Mouse (Mus musculus) midbrain, embryonic 16.5 days (tissue): ENCODE results near the gene E130308A19Rik. TPM values are rescaled to one million over a fixed set of nuclear protein-coding genes. Genes with fewer than 3 reads are reported as not detected.
A peak's percentile ranks its signal among the peaks of the same experiment; 100 is the strongest.

Experiments
- ATAC-seq: fragments of 200-750 bp; cut with Nextera tagmentation; 2 replicates; pipeline ENCODE4 v1.8.0; 2017; ENCODE audit warnings: moderate TSS enrichment
- H3K27ac ChIP-seq: fragments of 300-500 bp; sonication (generic); 2 replicates; pipeline ENCODE4 v1.5.1; 2014; ENCODE audit warnings: mild to moderate bottlenecking, low read length, mixed read lengths
- H3K27me3 ChIP-seq: fragments of 300-500 bp; sonication (generic); 2 replicates; pipeline ENCODE4 v1.6.1; 2014; ENCODE audit warnings: low read depth, low read length, mixed read lengths; ENCODE audit not compliant: control insufficient read depth, insufficient read depth
- H3K36me3 ChIP-seq: fragments of 300-500 bp; sonication (generic); 2 replicates; pipeline ENCODE4 v1.6.1; 2014; ENCODE audit warnings: mild to moderate bottlenecking, low read length, moderate library complexity, mixed read lengths; ENCODE audit not compliant: control insufficient read depth, insufficient read depth
- H3K4me1 ChIP-seq: fragments of 300-500 bp; sonication (generic); 2 replicates; pipeline ENCODE4 v1.6.1; 2014; ENCODE audit warnings: mild to moderate bottlenecking, low read length, mixed read lengths; ENCODE audit not compliant: control insufficient read depth, insufficient read depth
- H3K4me2 ChIP-seq: fragments of 300-500 bp; sonication (generic); 2 replicates; pipeline ENCODE4 v1.6.1; 2014; ENCODE audit warnings: mild to moderate bottlenecking, low read length, mixed read lengths
- H3K4me3 ChIP-seq: fragments of 300-500 bp; sonication (generic); 2 replicates; pipeline ENCODE4 v1.5.1; 2014; ENCODE audit warnings: low read depth, mild to moderate bottlenecking, low read length, moderate library complexity, mixed read lengths
- H3K9ac ChIP-seq: fragments of 300-500 bp; sonication (generic); 2 replicates; pipeline ENCODE4 v1.6.1; 2014; ENCODE audit warnings: low read depth, low read length, mixed read lengths
- H3K9me3 ChIP-seq: fragments of 300-500 bp; sonication (generic); replicated peaks from 2 replicates; pipeline ENCODE4 v1.6.1; 2014; ENCODE audit warnings: mild to moderate bottlenecking, low read length, mixed read lengths; ENCODE audit not compliant: control insufficient read depth, poor library complexity, severe bottlenecking
- WGBS: fragments of 180-500 bp; shearing (Covaris S2); extraction: QIAGEN DNeasy Blood & Tissue Kit; methylation state at CpG from one replicate; pipeline ENCODE4 v1.1.7; 2014; 5-methylcytosine and 5-hydroxymethylcytosine counted together
- polyA plus RNA-seq: library from polyadenylated mRNA; unstranded; fragments of >200 nt; fragmentation: Nextera tagmentation; extraction: Ambion mirVana; gene quantifications from 2 replicates; pipeline ENCODE4 v1.2.1, GENCODE M21; 2015

The E130308A19Rik gene
- polyA plus RNA-seq, 1 experiment from 2014 or later: 38.1 TPM

- WGBS: 73% methylated on average over 2 of the region's 2 CpGs
- H3K27ac ChIP-seq: no peak overlapping the region
- no peak overlapping the region for H3K4me2 ChIP-seq
- no peaks in the 10 kb centered on the region for H3K27me3 ChIP-seq
- no peaks in the 10 kb centered on the region for H3K4me1 ChIP-seq
- no peaks in the 10 kb centered on the region for H3K9me3 ChIP-seq
- no peak overlapping the region for H3K4me3 ChIP-seq
- no peaks in the 10 kb centered on the region for H3K36me3 ChIP-seq
- H3K9ac ChIP-seq: no peak overlapping the region
- no peak for ATAC-seq
These were observed 168.1 kb downstream of the E130308A19Rik start for GRCm38 (mm10) chr4:59794116-59794515.

DNA sequence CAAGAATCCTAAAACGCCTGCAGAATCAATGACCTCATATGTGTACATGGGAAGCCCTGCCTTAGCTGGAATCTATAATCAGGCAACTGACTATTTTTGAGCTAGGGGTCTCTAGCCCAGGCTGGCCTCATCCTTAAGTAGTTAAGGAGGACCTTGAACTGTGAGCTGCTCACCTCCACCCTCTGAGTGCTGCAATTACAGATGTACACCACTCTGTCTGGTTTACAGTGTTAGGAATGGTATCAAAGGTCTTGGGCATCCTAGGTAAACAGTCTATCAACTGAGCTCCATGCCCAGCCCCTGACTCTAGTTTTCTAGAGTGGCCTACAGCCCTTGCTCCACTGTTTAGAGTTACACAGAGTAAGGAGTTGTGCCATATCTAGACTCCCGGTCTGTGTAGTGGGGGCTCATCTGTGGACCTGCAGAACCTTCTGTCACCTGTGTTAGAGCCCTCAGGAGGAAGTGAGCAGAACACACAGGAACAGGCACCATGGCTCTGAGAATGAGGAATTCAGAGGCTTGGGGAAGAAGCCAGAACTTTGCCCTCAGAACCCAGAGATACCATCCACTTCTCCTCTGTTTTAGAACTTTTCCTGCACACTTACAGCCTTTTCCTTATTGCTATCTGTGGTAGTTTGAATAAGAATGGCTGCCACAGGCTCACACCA lies 169.9 kb downstream of the E130308A19Rik start:
- Histone ChIP-seq H3K36me3 (no peaks in the 10 kb centered on the region), H3K4me3 (no peak overlapping the region), H3K27ac (no peak overlapping the region), H3K4me2 (no peak overlapping the region), H3K9me3 (no peaks in the 10 kb centered on the region), H3K4me1 (no peaks in the 10 kb centered on the region), H3K9ac (no peak overlapping the region), H3K27me3 (no peaks in the 10 kb centered on the region)
- WGBS: 82% methylated on average over 2 of the region's 2 CpGs
- no peak for ATAC-seq

DNA sequence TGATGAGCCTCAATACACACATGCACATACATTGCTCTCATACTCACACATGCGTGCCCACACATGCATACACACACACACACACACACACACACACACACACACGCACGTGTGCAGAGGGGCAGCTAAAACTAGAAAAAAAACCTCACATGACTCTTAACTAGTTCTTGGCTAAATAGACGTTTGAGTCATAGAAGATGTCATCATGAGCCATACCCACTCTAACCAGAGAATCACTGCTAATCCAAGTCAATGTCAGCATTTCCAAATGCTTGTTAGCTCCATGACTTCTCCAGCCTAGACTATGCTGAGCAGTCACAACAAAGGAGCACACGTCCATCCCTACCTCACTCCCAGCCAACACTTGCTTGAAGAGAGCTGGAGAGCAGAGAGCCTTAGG lies 174.2 kb downstream of the E130308A19Rik start:
- no peak for ATAC-seq
- H3K4me3 ChIP-seq: no peak overlapping the region
- H3K27me3 ChIP-seq: no peaks in the 10 kb centered on the region
- no peaks in the 10 kb centered on the region for H3K9me3 ChIP-seq
- H3K4me2 ChIP-seq: no peak overlapping the region
- no peaks in the 10 kb centered on the region for H3K4me1 ChIP-seq
- H3K36me3 ChIP-seq: no peaks in the 10 kb centered on the region
- H3K9ac ChIP-seq: no peak overlapping the region
- WGBS: 85% methylated on average over 5 of the region's 5 CpGs
- no peak overlapping the region for H3K27ac ChIP-seq

GRCm38 (mm10) chr4:59801489-59801888 lies 175.5 kb downstream of the E130308A19Rik start, which contains the start of gene Inip:
Inip (minus strand) TSS chr4:59801589.
- H3K9ac ChIP-seq: no peak within 1 kb of the TSS
- no peaks in the 10 kb centered on the region for H3K4me1 ChIP-seq
- no peaks in the 10 kb centered on the region for H3K27me3 ChIP-seq
- H3K4me3 ChIP-seq: no peak within 1 kb of the TSS
- no peak within 1 kb of the TSS for H3K4me2 ChIP-seq
- H3K36me3 ChIP-seq: no peaks in the 10 kb centered on the region
- ATAC-seq: no peak
- H3K9me3 ChIP-seq: no peaks in the 10 kb centered on the region
- H3K27ac ChIP-seq: no peak within 1 kb of the TSS

GRCm38 (mm10) chr4:59802107-59802506 lies 176.1 kb downstream of the E130308A19Rik start:
- ATAC-seq: no peak
- H3K4me3 ChIP-seq: no peak overlapping the region
- H3K4me1 ChIP-seq: no peaks in the 10 kb centered on the region
- 80% methylated on average over 6 of the region's 6 CpGs for WGBS
- no peak overlapping the region for H3K4me2 ChIP-seq
- no peak overlapping the region for H3K27ac ChIP-seq
- no peaks in the 10 kb centered on the region for H3K36me3 ChIP-seq
- H3K9ac ChIP-seq: no peak overlapping the region
- no peaks in the 10 kb centered on the region for H3K27me3 ChIP-seq
- no peaks in the 10 kb centered on the region for H3K9me3 ChIP-seq

- Histone ChIP-seq H3K9me3 (no peaks in the 10 kb centered on the region), H3K4me3 (no peak overlapping the region), H3K36me3 (no peaks in the 10 kb centered on the region), H3K27me3 (no peaks in the 10 kb centered on the region), H3K4me1 (peaks cover 4% of the 10 kb centered on the region; the same call in 1 of the 2 replicates), H3K4me2 (no peak overlapping the region), H3K27ac (no peak overlapping the region), H3K9ac (no peak overlapping the region)
- 75% methylated on average over 4 of the region's 4 CpGs for WGBS
- no peak for ATAC-seq
These were observed 176.8 kb downstream of the E130308A19Rik start for GRCm38 (mm10) chr4:59802792-59803191.

DNA sequence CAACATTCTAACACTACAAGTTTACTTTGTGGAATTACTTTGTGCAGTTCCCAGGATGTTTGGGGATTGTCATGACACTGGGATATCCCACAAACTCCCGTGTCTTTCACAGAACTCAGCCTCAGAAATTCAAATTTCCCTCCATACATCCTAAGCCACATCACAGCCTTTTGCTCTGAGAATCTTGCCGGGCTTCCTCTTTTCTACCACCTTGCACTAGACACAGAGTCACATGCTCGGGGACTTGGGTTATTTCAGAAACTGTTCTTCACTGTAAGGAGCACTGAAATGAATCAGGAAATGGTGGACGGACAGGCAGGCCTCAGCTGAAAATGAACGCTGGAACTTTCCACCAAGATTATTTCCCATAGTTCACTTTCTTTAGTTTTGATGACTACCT lies 177.3 kb downstream of the E130308A19Rik start:
- Histone ChIP-seq H3K9ac (no peak overlapping the region), H3K4me3 (no peak overlapping the region), H3K36me3 (no peaks in the 10 kb centered on the region), H3K27me3 (no peaks in the 10 kb centered on the region), H3K27ac (no peak overlapping the region), H3K9me3 (no peaks in the 10 kb centered on the region), H3K4me1 (peaks cover 8% of the 10 kb centered on the region; the same call in 1 of the 2 replicates), H3K4me2 (no peak overlapping the region)
- ATAC-seq: no peak
- 85% methylated on average over 5 of the region's 5 CpGs for WGBS

DNA sequence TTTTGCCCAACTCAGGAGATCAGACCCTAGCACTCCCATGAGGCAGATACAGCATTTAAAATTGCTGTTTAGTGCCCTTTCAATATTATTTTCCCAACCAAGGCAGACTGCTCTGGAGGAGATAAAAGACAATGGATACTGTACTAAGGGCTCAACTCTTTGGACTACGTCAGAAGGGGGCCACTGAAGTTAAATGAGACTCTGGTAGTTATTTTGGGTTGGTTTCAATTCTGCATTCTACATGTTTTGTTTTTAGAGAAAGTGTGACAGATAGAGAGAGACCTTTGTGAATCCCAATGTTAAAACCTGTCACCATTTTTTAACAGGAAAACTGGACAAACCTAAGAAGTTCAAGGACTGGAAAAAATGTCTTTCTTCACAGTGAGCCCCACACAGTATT lies 178.7 kb downstream of the E130308A19Rik start:
- Histone ChIP-seq H3K4me1 (peaks cover 10% of the 10 kb centered on the region; the same call in 1 of the 2 replicates), H3K9me3 (no peaks in the 10 kb centered on the region), H3K27me3 (no peaks in the 10 kb centered on the region), H3K9ac (peak overlapping the region; percentile 81; the same call in 1 of the 2 replicates), H3K4me3 (peak overlapping the region; percentile 81), H3K27ac (no peak overlapping the region), H3K36me3 (no peaks in the 10 kb centered on the region), H3K4me2 (peak overlapping the region; percentile 77)
- no peak for ATAC-seq
- 78% methylated on average over 1 of the region's 1 CpGs for WGBS

DNA sequence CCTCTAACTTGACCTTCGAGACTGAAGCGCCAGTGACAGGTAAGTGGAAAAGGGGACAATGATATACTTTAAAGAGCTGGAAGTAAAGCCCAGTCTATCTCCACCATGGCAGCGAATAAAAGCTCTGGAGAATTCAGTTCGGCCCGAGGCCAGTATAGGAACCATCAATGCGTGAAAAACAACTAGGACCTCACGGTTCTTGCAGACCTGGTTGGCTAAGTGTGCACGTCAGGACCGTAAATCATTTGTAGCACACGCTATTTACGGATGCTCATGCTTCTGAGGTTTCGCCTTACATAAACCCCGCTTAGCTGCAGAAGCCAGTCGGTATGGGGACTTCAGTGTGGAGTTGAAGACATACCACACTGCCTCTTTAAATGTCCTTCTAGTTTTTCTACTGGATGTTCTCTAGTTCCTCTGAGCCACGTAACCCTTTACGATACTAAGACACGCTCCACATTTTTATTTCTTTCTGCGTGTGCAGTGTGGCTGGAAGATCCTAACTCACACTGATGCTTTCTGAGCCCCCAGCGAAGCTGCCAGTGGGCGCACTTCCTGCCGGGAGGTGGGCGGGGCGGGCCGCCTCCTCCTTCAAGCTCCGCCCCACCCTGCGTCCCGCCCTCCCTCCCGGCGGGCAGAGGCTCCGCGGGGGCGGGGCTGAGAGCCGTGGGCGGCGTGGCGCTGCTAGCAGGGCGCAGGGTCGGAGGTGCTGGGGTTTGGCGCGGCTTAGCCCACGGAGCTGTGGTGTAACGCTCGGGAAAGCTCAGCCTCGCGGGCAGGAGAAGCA lies 179.4 kb downstream of the E130308A19Rik start, which contains the start of gene Snx30:
TSS of gene Snx30 (plus strand) at position 660 of the 787 bp plus-strand sequence.
- no peaks in the 10 kb centered on the region for H3K27me3 ChIP-seq
- 3% methylated on average over 43 of the region's 45 CpGs for WGBS
- ATAC-seq: peak; percentile 94
- H3K27ac ChIP-seq: peak within 1 kb of the TSS; percentile 82
- H3K4me3 ChIP-seq: peak within 1 kb of the TSS; percentile 81
- H3K9me3 ChIP-seq: no peaks in the 10 kb centered on the region
- H3K9ac ChIP-seq: peak within 1 kb of the TSS; percentile 81
- H3K4me2 ChIP-seq: peak within 1 kb of the TSS; percentile 77
- peaks cover 10% of the 10 kb centered on the region; the same call in 1 of the 2 replicates for H3K4me1 ChIP-seq
- no peaks in the 10 kb centered on the region for H3K36me3 ChIP-seq
